Mouse (Mus musculus) inflammation-experienced regulatory T-cells, adult 16 weeks (primary cell): ENCODE results near the gene Mrps33. TPM values are rescaled to one million over a fixed set of nuclear protein-coding genes. Genes with fewer than 3 reads are reported as not detected.

ENCODE experiments used
- polyA plus RNA-seq: library from polyadenylated mRNA; unstranded; fragments of 100-300 nt; shearing (Covaris generic); gene quantifications from one replicate; pipeline ENCODE4 v1.2.1, GENCODE M21; 2017

Mrps33 gene
- polyA plus RNA-seq = 168 TPM

DNA sequence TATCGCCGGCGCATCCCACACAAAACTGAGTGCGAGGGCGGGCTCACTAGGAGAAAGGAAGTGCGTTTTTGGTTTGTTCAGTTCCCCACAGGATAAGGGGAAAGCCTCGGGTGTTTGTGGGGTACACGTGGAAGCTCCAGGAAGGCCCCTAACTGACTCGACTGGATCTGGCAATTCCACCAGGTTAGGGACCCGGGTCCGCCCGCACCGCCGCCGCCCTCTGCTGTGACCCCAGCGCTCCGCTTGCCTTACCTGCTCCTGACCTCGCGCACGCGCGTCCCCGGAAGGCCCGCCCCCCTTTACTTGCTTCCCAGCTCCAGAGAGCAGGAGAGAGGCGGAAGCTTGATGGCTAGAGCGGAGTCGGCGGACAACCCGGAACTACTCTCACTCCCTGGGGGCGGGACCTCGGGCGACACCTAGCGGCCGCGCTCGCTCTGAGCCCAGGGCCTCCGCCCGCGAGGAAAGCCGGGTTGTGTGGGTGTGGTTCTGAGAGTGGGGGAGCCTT, at the start of gene Mrps33:
Mrps33 (minus strand) TSS at position 377 of the 505 bp plus-strand sequence.

Other genes with a start within 250 kb of the Mrps33 start
- 75.4 TPM for gene Adck2, start 237.1 kb downstream of the Mrps33 start, polyA plus RNA-seq
- gene Gm42420, start 225.2 kb downstream of the Mrps33 start, polyA plus RNA-seq = 3.2 TPM
- gene Ndufb2, start 218.4 kb downstream of the Mrps33 start, polyA plus RNA-seq = 135 TPM
- gene Braf, start 85.5 kb downstream of the Mrps33 start, polyA plus RNA-seq = 8.4 TPM
- gene Tmem178b, start 62.3 kb upstream of the Mrps33 start, polyA plus RNA-seq = not detected